Mouse (Mus musculus): Measurements from ENCODE around the gene Pf4. TPM values are rescaled to one million over a fixed set of nuclear protein-coding genes. Genes with fewer than 3 reads are reported as not detected.

Pf4 gene
- 100 to 1,000 TPM in 1 of 26 experiments, 10 to 100 TPM in 17, 1 to 10 TPM in 8; 3.5 to 105 (median 15.3) TPM for total RNA-seq (2018; cell fraction: chromatin; rRNA removed)
- 100 to 1,000 TPM; 229 to 877 (median 467) TPM for total RNA-seq (2018; cell fraction: cytosol; rRNA removed)
- total RNA-seq (2018; cell fraction: nucleus; rRNA removed) = 1,000 to 10,000 TPM in 1 of 26 experiments, 100 to 1,000 TPM in 13, 10 to 100 TPM in 12; 51.2 to 1,104 (median 112) TPM
- polyA plus RNA-seq (2018) = 376 to 3,137 TPM (median 826 TPM) in 3 replicates

GRCm38 (mm10) chr5:90771880-90772653, at the start of gene Pf4:
Gene Pf4 (plus strand): TSS chr5:90772435.
- H3K36me3 ChIP-seq (ENCODE audit: inconsistent target) = no peaks in the 10 kb centered on the region
- 4% methylated on average over 16 of the region's 16 CpGs for WGBS (ENCODE audit: missing documents)
- H3K4me3 ChIP-seq (ENCODE audit: inconsistent target) = peak within 1 kb of the TSS; percentile 57
- H3K79me2 ChIP-seq (ENCODE audit: inconsistent target) = peaks cover 10% of the 10 kb centered on the region; the same call in 1 of the 2 replicates
- peak within 1 kb of the TSS; percentile 99 for H3K27ac ChIP-seq

- WGBS (ENCODE audit: missing documents) = 95% methylated on average over 3 of the region's 3 CpGs
- no peak overlapping the region for H3K27ac ChIP-seq
- no peaks in the 10 kb centered on the region for H3K79me2 ChIP-seq (ENCODE audit: inconsistent target)
- no peaks in the 10 kb centered on the region for H3K36me3 ChIP-seq (ENCODE audit: inconsistent target)
- H3K4me3 ChIP-seq (ENCODE audit: inconsistent target) = no peak overlapping the region
Observed at GRCm38 (mm10) chr5:90722656-90723055, 49.6 kb upstream of the Pf4 start.

GRCm38 (mm10) chr5:90728254-90728653, 44.0 kb upstream of the Pf4 start:
- WGBS (ENCODE audit: missing documents) = 93% methylated on average over 3 of the region's 3 CpGs
- Histone ChIP-seq H3K4me3 (ENCODE audit: inconsistent target) (no peak overlapping the region), H3K36me3 (ENCODE audit: inconsistent target) (no peaks in the 10 kb centered on the region)

GRCm38 (mm10) chr5:90731480-90731879, 40.8 kb upstream of the Pf4 start:
- Histone ChIP-seq H3K27ac (no peak overlapping the region), H3K79me2 (ENCODE audit: inconsistent target) (no peaks in the 10 kb centered on the region), H3K36me3 (ENCODE audit: inconsistent target) (no peaks in the 10 kb centered on the region), H3K4me3 (ENCODE audit: inconsistent target) (no peak overlapping the region)
- 36% methylated on average over 4 of the region's 4 CpGs for WGBS (ENCODE audit: missing documents)

More at GRCm38 (mm10) chr5:90728254-90728653, 44.0 kb upstream of the Pf4 start:
- Histone ChIP-seq H3K79me2 (ENCODE audit: inconsistent target) (no peaks in the 10 kb centered on the region), H3K27ac (no peak overlapping the region)

GRCm38 (mm10) chr5:90742029-90742428, 30.2 kb upstream of the Pf4 start:
- WGBS (ENCODE audit: missing documents) = 3% methylated on average over 4 of the region's 4 CpGs
- peak overlapping the region; percentile 79 for H3K27ac ChIP-seq
- no peak overlapping the region for H3K4me3 ChIP-seq (ENCODE audit: inconsistent target)

DNA sequence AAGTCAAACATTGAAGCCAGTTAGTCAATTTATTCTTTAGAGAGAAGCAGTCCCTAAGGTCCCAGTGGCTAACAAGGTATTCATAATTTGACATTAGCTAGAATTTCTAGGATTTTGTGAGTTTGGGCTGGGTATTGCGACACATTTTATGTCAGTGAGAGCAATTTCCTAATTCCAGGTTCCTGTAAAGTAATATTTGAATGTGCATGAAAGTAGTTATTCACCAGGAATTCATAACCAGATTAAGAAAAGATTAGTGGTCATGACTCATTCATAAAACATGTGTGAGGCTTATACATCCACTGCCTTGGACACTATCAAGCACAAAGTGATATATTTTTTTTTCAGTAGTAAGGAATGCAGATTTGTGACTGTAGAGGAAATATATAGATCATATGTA, 18.3 kb upstream of the Pf4 start:
- Histone ChIP-seq H3K36me3 (ENCODE audit: inconsistent target) (no peaks in the 10 kb centered on the region), H3K79me2 (ENCODE audit: inconsistent target) (no peaks in the 10 kb centered on the region), H3K27ac (no peak overlapping the region), H3K4me3 (ENCODE audit: inconsistent target) (no peak overlapping the region)
- 87% methylated on average over 1 of the region's 1 CpGs for WGBS (ENCODE audit: missing documents)

More at GRCm38 (mm10) chr5:90742029-90742428, 30.2 kb upstream of the Pf4 start:
- Histone ChIP-seq H3K79me2 (ENCODE audit: inconsistent target) (no peaks in the 10 kb centered on the region), H3K36me3 (ENCODE audit: inconsistent target) (no peaks in the 10 kb centered on the region)

GRCm38 (mm10) chr5:90758020-90758605, 14.1 kb upstream of the Pf4 start:
- H3K36me3 ChIP-seq (ENCODE audit: inconsistent target) = no peaks in the 10 kb centered on the region
- WGBS (ENCODE audit: missing documents) = 66% methylated on average over 5 of the region's 5 CpGs
- no peak overlapping the region for H3K27ac ChIP-seq
- no peaks in the 10 kb centered on the region for H3K79me2 ChIP-seq (ENCODE audit: inconsistent target)
- no peak overlapping the region for H3K4me3 ChIP-seq (ENCODE audit: inconsistent target)

- H3K27ac ChIP-seq = no peak within 1 kb of the TSS
- no peaks in the 10 kb centered on the region for H3K79me2 ChIP-seq (ENCODE audit: inconsistent target)
- no peaks in the 10 kb centered on the region for H3K36me3 ChIP-seq (ENCODE audit: inconsistent target)
- H3K4me3 ChIP-seq (ENCODE audit: inconsistent target) = no peak within 1 kb of the TSS
- 28% methylated on average over 32 of the region's 32 CpGs for WGBS (ENCODE audit: missing documents)
Observed at GRCm38 (mm10) chr5:90759077-90760065, 12.9 kb upstream of the Pf4 start, which contains the start of gene Cxcl5. Gene Cxcl5 (plus strand): TSS chr5:90759360.

GRCm38 (mm10) chr5:90760303-90760702, 11.9 kb upstream of the Pf4 start:
- no peak overlapping the region for H3K4me3 ChIP-seq (ENCODE audit: inconsistent target)
- no peak overlapping the region for H3K27ac ChIP-seq
- WGBS (ENCODE audit: missing documents) = 87% methylated on average over 4 of the region's 4 CpGs
- H3K79me2 ChIP-seq (ENCODE audit: inconsistent target) = no peaks in the 10 kb centered on the region
- no peaks in the 10 kb centered on the region for H3K36me3 ChIP-seq (ENCODE audit: inconsistent target)

DNA sequence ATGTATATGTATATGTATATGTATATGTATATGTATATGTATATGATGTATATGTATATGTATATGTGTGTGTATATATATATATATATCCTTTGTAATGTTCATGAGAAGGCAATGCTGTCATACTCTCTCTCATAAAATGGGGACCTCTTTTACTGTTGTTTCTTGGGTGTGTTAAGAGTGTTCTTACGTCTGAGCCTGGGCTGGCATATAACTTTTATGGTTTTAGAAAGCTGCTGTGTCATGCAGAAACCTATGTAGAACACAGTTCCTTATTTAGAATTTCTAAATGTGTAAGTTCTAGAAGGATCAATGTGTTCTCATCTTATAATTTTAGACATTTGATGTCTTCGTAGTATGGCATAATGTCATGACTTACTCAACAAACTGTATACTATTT, 11.4 kb upstream of the Pf4 start:
- Histone ChIP-seq H3K27ac (no peak overlapping the region), H3K79me2 (ENCODE audit: inconsistent target) (no peaks in the 10 kb centered on the region), H3K4me3 (ENCODE audit: inconsistent target) (no peak overlapping the region), H3K36me3 (ENCODE audit: inconsistent target) (no peaks in the 10 kb centered on the region)
- 59% methylated on average over 2 of the region's 2 CpGs for WGBS (ENCODE audit: missing documents)

DNA sequence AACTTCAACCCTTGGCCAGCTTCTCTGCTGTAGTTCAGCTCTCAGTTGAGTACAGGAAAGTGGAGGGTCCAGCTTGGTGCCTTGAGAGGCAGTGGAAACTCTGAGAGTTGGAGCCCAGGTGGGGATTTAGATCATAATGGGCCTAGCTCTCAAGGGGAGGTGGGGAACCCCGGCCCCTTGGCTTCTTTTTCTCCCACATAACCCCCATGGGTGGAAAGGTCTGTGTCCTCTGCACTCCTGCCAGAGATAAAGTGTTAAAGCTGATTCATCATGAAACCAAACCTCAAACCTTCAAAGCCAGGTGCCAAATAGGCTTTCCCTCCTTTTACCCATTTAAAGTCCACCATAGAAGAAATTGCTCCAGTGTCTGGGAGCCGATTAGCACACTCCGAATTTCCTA, 10.4 kb upstream of the Pf4 start:
- H3K36me3 ChIP-seq (ENCODE audit: inconsistent target) = no peaks in the 10 kb centered on the region

DNA sequence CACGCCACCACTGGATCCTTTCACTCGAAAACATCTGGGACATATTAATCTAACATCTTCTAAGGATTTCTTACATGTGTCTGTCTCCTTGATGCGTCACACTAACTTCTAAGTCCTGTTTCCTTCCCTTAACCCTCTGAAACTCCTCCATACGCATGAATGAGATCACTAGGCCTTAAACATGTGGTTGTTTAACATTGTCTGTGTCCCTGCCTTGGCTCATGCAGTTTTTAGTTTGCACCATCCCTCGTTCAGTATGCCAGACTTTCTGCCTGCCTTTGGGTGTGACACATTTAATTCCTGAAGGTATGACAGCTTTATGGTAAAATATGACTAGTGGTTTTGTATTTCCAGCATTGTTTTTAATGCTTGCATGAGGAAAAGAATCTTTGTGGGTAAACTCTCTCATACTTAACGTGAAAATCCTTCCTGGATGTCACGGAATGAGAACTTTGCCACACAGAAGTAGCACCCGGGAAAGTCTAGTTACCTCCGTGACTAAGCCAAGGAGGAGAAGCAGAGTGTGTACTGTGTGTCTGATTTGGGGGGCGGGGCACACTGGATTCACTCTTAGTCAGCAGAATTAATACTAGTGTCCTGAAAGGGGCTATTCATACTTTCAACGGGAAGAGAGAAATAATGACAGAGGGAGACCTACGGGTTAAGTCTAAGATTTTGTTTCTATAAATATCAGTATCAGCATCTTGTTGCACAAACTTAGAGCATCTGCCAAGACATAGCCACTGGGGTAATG, 8.1 kb upstream of the Pf4 start:
- Histone ChIP-seq H3K36me3 (ENCODE audit: inconsistent target) (no peaks in the 10 kb centered on the region), H3K4me3 (ENCODE audit: inconsistent target) (no peak overlapping the region), H3K27ac (no peak overlapping the region), H3K79me2 (ENCODE audit: inconsistent target) (no peaks in the 10 kb centered on the region)
- 85% methylated on average over 12 of the region's 12 CpGs for WGBS (ENCODE audit: missing documents)

More for the DNA sequence above, 10.4 kb upstream of the Pf4 start:
- Histone ChIP-seq H3K27ac (no peak overlapping the region), H3K79me2 (ENCODE audit: inconsistent target) (no peaks in the 10 kb centered on the region), H3K4me3 (ENCODE audit: inconsistent target) (no peak overlapping the region)
- 90% methylated on average over 3 of the region's 3 CpGs for WGBS (ENCODE audit: missing documents)

GRCm38 (mm10) chr5:90765821-90766606, 6.2 kb upstream of the Pf4 start:
- Histone ChIP-seq H3K79me2 (ENCODE audit: inconsistent target) (no peaks in the 10 kb centered on the region), H3K27ac (no peak overlapping the region), H3K36me3 (ENCODE audit: inconsistent target) (no peaks in the 10 kb centered on the region), H3K4me3 (ENCODE audit: inconsistent target) (no peak overlapping the region)
- 91% methylated on average over 8 of the region's 8 CpGs for WGBS (ENCODE audit: missing documents)

All from macrophage (primary cell).